Mouse (Mus musculus): Measurements from ENCODE around the gene Zfp148.

Gene Zfp148

DNA sequence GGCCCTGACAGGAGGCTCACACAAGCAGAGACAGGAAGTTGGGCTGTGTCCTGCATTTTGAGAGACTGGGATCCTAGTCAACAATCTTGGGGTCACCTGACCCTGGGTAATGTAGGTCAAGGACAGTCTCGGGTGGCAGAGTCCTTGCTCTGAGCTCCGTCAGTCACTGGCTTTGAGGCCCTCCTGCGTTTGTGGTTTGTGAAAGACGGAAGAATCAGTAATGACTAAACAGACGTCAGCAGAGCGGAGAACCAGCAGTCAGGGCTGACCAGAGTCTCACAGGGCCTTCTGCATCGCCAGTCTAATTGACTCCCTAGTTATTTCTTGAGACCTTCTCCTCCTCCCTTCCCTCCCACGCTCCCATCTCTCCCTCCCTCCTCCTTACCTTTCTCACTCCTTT lies 150.5 kb downstream of the Zfp148 start:
- DNase-seq (ENCODE audit: low spot score), result no peak

DNA sequence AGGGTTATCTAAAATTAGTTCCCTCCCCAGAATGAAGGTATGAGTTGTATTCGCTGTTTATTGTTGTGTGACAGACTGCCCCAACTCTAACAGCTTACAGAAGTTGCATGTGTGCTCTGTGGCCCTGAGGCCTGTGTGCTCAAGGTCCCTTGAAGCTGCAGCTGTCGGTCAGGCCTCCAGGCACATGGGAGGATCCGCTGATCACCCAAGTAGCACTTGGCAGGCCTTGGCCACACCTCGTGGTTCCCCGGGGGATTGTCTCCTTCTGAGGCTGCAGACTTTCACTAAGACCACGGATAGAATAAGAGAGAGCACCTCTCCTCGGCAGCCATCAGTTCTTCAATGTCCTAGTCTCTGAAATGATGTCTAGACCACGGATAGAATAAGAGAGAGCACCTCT lies 155.8 kb downstream of the Zfp148 start:
- DNase-seq (ENCODE audit: low spot score), result no peak

DNA sequence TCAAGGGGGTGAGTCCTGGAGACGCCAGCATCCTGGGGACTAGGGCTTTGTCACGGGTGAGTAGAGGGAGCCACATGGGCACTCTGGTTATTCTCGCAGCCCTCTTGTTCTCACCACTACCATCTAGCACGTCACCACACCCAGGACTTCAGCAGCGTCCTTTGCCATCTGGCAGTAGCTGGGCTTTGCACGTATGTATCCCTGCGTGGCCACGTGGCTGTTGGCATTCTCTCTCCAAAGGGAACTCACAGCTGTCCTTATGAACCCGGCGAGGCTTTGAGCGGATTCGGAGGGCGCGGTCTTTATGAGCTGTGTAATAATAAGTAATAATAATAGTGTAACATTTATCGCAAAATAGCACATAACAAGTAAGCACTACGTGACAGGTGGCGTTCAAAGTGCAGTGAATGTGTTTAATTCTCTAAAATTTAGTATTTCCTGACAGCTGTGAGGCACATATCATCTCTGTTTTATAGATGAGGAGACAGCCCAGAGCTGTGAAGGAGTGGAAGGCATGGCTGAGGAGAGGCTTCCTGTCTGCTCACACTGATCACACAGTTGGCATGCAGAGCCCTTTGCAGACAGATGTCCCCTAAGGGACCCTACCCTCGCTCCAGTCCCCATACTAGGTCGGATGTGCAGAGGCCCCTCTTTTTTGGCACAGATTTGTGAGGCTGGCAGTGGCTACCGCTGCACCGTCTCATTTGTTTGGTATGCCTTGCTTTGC lies 157.0 kb downstream of the Zfp148 start:
- no peak for DNase-seq (ENCODE audit: low spot score)

DNA sequence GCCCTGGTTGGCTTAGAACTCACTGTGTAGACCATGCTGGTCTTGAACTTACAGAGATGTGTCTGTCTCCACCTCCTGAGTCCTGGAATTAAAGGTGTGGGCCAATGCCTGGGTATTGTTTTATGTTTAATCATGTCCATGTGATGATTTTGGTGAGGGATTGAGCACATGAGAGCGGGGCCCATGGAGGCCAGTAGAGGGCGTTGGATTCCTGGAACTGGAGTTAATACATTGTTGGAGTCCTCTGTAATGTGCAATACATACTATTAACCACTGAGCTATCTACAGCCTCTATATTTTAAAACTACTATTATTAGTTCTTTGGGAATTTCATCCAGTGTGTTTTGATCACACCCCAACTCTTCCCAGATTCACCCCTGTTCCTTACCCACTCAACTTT lies 163.7 kb downstream of the Zfp148 start:
- no peak for DNase-seq (ENCODE audit: low spot score)

DNA sequence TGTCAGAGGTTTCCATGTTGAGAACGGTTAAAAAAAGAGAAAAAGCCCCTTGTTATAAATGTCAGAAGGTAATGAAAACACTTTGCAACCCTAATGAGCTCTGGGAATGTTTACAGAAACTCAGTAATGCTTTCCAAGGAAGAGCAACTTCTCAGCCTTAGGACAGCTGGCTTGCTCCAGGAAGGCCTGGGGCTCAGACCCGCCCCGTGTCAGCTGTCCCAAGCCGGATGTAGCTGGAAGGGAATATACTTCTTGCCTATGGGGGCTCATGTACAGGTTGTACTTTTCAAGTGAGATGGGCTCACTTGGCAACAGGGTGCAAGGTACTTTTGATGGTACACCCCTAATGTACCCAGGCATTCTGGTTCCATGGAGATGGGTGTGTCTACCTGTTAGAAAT lies 164.9 kb downstream of the Zfp148 start:
- no peak for DNase-seq (ENCODE audit: low spot score)

DNA sequence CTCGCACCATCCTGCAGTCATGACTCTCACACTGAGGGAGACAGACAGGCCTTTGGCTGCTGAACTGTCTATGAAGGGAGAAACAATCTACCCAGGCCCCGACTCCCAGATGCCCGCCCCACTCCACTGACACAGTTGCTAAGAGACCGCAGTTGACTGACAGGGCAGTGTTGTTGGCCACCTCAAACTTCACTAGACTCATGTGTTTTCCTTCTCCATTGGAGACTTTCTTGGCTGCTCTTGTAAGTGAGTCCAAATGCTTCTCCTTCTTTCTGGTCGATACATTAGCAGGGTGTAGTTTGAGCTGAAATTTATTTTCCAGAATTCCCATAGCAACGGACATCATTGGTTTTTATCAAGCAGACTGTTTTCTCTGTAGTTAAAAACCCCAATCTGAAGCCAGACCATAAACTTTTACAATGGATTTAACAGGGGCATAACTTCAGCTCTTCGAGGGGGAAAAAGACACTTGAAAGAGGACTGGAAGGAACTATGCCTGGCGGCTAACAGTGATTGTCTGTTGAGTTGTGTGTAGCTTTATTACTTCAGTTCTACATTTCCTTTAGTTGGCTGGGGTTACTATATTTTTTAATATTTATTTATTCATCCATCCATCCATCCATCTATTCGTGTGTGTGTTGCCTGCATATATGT lies 173.2 kb downstream of the Zfp148 start:
- no peak for DNase-seq (ENCODE audit: low spot score)
